Mouse (Mus musculus): ENCODE results near the gene Gcfc2. TPM values are rescaled to one million over a fixed set of nuclear protein-coding genes. Genes with fewer than 3 reads are reported as not detected.

Gene Gcfc2
- total and polyA plus RNA-seq, 3 experiments = 9.8 to 15.1 TPM; not detected in 1

DNA sequence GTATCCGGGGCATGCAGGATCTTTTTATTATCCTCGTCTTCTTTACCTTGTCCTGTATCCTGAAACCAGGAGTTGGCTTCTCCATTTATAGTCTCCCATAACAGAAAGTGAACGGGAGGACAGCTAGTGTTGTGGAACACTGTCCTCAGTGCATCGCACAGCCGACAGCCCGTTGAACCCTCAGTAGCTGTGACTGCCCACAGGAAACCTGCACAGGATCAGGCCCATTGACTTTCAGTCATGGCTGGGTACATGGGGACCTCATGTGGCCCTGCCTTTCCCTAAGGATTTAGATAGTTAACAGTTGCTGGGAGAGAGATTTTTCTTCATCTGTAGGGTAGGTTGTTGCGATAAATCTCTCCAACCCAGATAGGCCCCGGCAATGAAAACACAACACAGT is 49.1 kb downstream of the Gcfc2 start:
- Histone ChIP-seq H3K9ac (ENCODE audit: control insufficient read depth, low read depth, low read length, poor library complexity, severe bottlenecking) (no peak overlapping the region), H3K9me3 (replicated peaks; ENCODE audit: insufficient read depth, low read length) (no peaks in the 10 kb centered on the region), H3K79me2 (ENCODE audit: control insufficient read depth, insufficient read depth, low read length, poor library complexity) (no peaks in the 10 kb centered on the region), H3K36me3 (ENCODE audit: control insufficient read depth in 1 of 2, insufficient read depth in 2 of 2, low read length in 2 of 2) (no peaks in the 10 kb centered on the region), H3K27ac (ENCODE audit: control insufficient read depth, low read depth, low read length) (no peak overlapping the region), H3K4me3 (ENCODE audit: control insufficient read depth in 1 of 2, insufficient read depth in 1 of 2, low read depth in 2 of 2, low read length in 2 of 2) (no peak overlapping the region), H3K4me1 (ENCODE audit: control insufficient read depth in 1 of 2, insufficient read depth in 2 of 2, low read length in 2 of 2) (no peaks in the 10 kb centered on the region), H3K27me3 (ENCODE audit: control insufficient read depth in 1 of 2, insufficient read depth in 2 of 2, low read length in 2 of 2) (peaks cover 0 to 2% of the 10 kb centered on the region in 2 experiments; a peak in 1 of 4 replicates)
- no peak for DNase-seq (ENCODE audit: low read depth, low spot score)
- TF ChIP-seq MAFK (IDR thresholded peaks at IDR 0.05; ENCODE audit: borderline replicate concordance, low read depth, low read length) (no peak), CHD1 (IDR thresholded peaks at IDR 0.05; ENCODE audit: low read depth, low read length) (no peak), TBP (IDR thresholded peaks at IDR 0.05; ENCODE audit: low read depth, low read length) (no peak), POLR2A (IDR thresholded peaks at IDR 0.05; ENCODE audit: control insufficient read depth in 1 of 2, insufficient read depth in 1 of 2, low read depth in 1 of 2, low read length in 2 of 2, poor library complexity in 1 of 2) (no peak), MAX (IDR thresholded peaks at IDR 0.05; ENCODE audit: low read length) (no peak), USF1 (IDR thresholded peaks at IDR 0.05; ENCODE audit: low read depth, low read length) (no peak), USF2 (IDR thresholded peaks at IDR 0.05; ENCODE audit: borderline replicate concordance in 1 of 2, insufficient read depth in 1 of 2, low read depth in 1 of 2, low read length in 2 of 2) (no peak), MAZ (IDR thresholded peaks at IDR 0.05; ENCODE audit: low read depth, low read length) (no peak), RAD21 (IDR thresholded peaks at IDR 0.05; ENCODE audit: low read depth, low read length) (no peak), NELFE (IDR thresholded peaks at IDR 0.05; ENCODE audit: low read depth, low read length) (no peak), ZMIZ1 (IDR thresholded peaks at IDR 0.05; ENCODE audit: low read depth, low read length) (no peak), MXI1 (IDR thresholded peaks at IDR 0.05; ENCODE audit: low read depth, low read length) (no peak), NRF1 (IDR thresholded peaks at IDR 0.05; ENCODE audit: insufficient read depth, low read depth, low read length, poor library complexity, severe bottlenecking) (no peak), ZKSCAN1 (IDR thresholded peaks at IDR 0.05; ENCODE audit: low read depth, low read length) (no peak), E2F4 (IDR thresholded peaks at IDR 0.05; ENCODE audit: borderline replicate concordance, low read depth, low read length) (no peak), HCFC1 (IDR thresholded peaks at IDR 0.05; ENCODE audit: low read depth, low read length) (no peak), TAL1 (IDR thresholded peaks at IDR 0.05; ENCODE audit: low read length) (no peak)

DNA sequence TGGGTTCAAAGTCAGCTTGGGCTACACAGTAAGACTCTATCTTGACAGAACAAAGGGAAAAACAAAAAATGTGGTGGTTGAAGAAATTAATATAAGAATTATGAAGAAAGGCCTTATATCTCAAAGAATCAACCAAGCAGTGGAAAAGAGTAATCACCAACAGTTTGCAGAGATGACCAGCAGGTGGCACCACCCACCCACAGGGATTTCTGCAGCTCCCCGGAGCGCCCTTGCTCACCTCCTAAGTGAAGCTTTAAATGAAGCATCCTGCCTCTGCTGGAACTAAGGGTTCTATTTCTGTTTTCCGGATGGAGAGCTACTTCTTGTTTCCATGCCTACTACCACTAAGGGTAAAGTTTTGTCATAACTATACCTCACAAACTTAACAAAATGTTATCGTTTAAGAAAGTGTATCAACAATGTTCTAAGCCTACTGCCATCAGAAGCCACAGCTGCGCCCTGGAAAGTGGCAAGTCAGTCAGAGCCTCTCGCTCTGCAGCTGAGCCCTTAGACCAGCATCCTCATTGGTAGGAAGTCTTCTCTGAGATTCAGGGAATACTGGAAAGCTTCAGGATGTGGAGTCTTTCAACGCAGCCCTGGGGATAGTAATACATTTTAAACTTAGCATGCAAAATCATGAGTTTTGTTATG is 52.6 kb downstream of the Gcfc2 start:
- no peaks in the 10 kb centered on the region for H3K9me3 ChIP-seq (replicated peaks; ENCODE audit: insufficient read depth, low read length)
- no peaks in the 10 kb centered on the region for H3K36me3 ChIP-seq (ENCODE audit: control insufficient read depth in 1 of 2, insufficient read depth in 2 of 2, low read length in 2 of 2)
- no peak for TF ChIP-seq E2F4 (IDR thresholded peaks at IDR 0.05; ENCODE audit: borderline replicate concordance, low read depth, low read length)
- no peak for TF ChIP-seq MYB (IDR thresholded peaks at IDR 0.05; ENCODE audit: low read depth, low read length)
- TF ChIP-seq SIN3A (IDR thresholded peaks at IDR 0.05; ENCODE audit: low read length) = peak; percentile 21; the same call in 1 of the 2 replicates
- TF ChIP-seq ZC3H11A (IDR thresholded peaks at IDR 0.05; ENCODE audit: low read depth, low read length) = peak; percentile 82
- peak; percentile 79 to 90 (median 90) for TF ChIP-seq CTCF (IDR thresholded peaks at IDR 0.05 in 2 of 3, conservative IDR thresholded peaks at IDR 0.05 in 1 of 3; ENCODE audit: control insufficient read depth in 1 of 3, insufficient read depth in 1 of 3, low read depth in 2 of 3, low read length in 3 of 3, poor library complexity in 1 of 3, severe bottlenecking in 1 of 3)
- TF ChIP-seq SMC3 (IDR thresholded peaks at IDR 0.05; ENCODE audit: low read depth, low read length) = peak; percentile 89
- TF ChIP-seq RCOR1 (IDR thresholded peaks at IDR 0.05; ENCODE audit: low read depth, low read length) = no peak
- TF ChIP-seq RAD21 (IDR thresholded peaks at IDR 0.05; ENCODE audit: low read depth, low read length) = peak; percentile 91
- no peak for TF ChIP-seq MAFK (IDR thresholded peaks at IDR 0.05; ENCODE audit: borderline replicate concordance, low read depth, low read length)
- TF ChIP-seq JUND (IDR thresholded peaks at IDR 0.05; ENCODE audit: low read depth, low read length) = no peak
- TF ChIP-seq ETS1 (IDR thresholded peaks at IDR 0.05; ENCODE audit: low read depth, low read length) = no peak
- TF ChIP-seq EP300 (IDR thresholded peaks at IDR 0.05; ENCODE audit: low read depth in 1 of 2, low read length in 2 of 2) = no peak
- TF ChIP-seq GATA1 (IDR thresholded peaks at IDR 0.05; ENCODE audit: low read depth, low read length) = no peak
- peak; percentile 69 for DNase-seq (ENCODE audit: low read depth, low spot score)
- H3K27me3 ChIP-seq (ENCODE audit: control insufficient read depth in 1 of 2, insufficient read depth in 2 of 2, low read length in 2 of 2) = no peaks in the 10 kb centered on the region
- no peak overlapping the region for H3K27ac ChIP-seq (ENCODE audit: control insufficient read depth, low read depth, low read length)
- no peak overlapping the region for H3K4me3 ChIP-seq (ENCODE audit: control insufficient read depth in 1 of 2, insufficient read depth in 1 of 2, low read depth in 2 of 2, low read length in 2 of 2)
- no peaks in the 10 kb centered on the region for H3K79me2 ChIP-seq (ENCODE audit: control insufficient read depth, insufficient read depth, low read length, poor library complexity)
- H3K4me1 ChIP-seq (ENCODE audit: control insufficient read depth in 1 of 2, insufficient read depth in 2 of 2, low read length in 2 of 2) = no peaks in the 10 kb centered on the region
- H3K9ac ChIP-seq (ENCODE audit: control insufficient read depth, low read depth, low read length, poor library complexity, severe bottlenecking) = no peak overlapping the region

Data from MEL (cell line).